Mouse (Mus musculus): ENCODE data around the gene Galnt12.

DNA sequence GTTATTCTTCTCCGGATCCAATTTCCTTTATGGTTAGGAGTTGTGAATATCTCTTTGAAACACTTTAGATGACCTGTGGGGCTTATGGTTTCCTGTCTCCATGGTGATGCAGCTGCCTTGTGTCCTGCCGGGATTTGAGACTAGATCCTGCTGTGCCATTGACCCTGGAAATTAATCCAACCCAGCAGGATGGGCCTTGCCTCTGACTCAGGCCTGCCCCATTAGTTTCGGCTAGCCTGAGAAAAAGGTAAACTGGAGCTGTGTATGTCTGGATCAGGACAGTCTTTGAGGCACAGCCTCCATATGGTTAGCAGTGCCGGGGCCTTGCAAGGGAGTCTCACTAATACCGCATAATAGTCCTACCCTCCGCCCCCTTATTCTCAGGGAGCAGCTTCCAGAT is 1.9 kb downstream of the Galnt12 start:
- TF ChIP-seq POLR2A (IDR thresholded peaks at IDR 0.05; ENCODE audit: control insufficient read depth, low read depth, low read length) = no peak
- TF ChIP-seq CTCF (IDR thresholded peaks at IDR 0.05; ENCODE audit: control insufficient read depth, insufficient read depth, insufficient replicate concordance, low read depth, low read length) = no peak

Data from testis, adult 2 months (tissue).